Mouse (Mus musculus): ENCODE measurements around the gene Rpap1.

Rpap1 gene

GRCm38 (mm10) chr2:119787206-119787883, at the start of gene Rpap1:
Rpap1 (minus strand) TSS chr2:119787537.
- peak in 1 of 2 experiments; percentile 81 for DNase-seq (ENCODE audit: low spot score in 2 of 2)

GRCm38 (mm10) chr2:119834231-119834630, 46.9 kb upstream of the Rpap1 start:
- no peak for DNase-seq (ENCODE audit: low spot score in 2 of 2)

- no peak for DNase-seq (ENCODE audit: low spot score in 2 of 2)
Observed at GRCm38 (mm10) chr2:119830579-119830978, 43.2 kb upstream of the Rpap1 start.

- DNase-seq (ENCODE audit: low spot score in 2 of 2): no peak
Observed at GRCm38 (mm10) chr2:119821136-119821535, 33.8 kb upstream of the Rpap1 start.

DNA sequence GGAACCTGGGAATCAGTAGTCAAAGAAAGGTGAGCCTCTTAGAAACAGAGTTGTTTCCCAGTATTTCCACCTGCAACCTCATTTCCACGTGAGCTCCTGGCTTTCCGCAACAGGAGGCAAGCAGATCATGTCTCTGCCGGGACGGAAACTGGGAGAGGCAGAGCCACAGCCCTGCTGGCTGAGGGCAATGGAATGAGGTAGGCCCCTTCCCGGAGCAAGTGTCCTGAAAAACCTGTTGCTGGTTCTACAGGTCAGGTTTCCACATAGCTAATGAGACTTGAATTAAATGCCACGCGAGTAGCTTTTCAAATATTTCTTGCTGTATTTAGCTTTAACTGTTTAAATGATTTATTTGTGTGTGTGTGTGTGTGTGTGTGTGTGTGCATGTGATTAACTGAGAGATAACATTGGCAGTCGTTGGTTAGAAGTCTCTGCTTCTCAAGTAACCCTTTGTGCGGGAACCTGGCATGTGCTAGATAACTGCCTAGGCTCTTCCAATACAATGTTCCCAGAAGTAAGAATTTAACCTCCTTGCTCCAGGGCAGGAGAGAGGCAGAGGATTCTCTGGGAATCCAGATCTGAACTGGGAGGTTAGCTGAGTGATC, 31.4 kb upstream of the Rpap1 start:
- no peak for DNase-seq (ENCODE audit: low spot score in 2 of 2)

GRCm38 (mm10) chr2:119817047-119817446, 29.7 kb upstream of the Rpap1 start:
- DNase-seq (ENCODE audit: low spot score in 2 of 2): no peak

GRCm38 (mm10) chr2:119816611-119817010, 29.3 kb upstream of the Rpap1 start:
- no peak for DNase-seq (ENCODE audit: low spot score in 2 of 2)

DNA sequence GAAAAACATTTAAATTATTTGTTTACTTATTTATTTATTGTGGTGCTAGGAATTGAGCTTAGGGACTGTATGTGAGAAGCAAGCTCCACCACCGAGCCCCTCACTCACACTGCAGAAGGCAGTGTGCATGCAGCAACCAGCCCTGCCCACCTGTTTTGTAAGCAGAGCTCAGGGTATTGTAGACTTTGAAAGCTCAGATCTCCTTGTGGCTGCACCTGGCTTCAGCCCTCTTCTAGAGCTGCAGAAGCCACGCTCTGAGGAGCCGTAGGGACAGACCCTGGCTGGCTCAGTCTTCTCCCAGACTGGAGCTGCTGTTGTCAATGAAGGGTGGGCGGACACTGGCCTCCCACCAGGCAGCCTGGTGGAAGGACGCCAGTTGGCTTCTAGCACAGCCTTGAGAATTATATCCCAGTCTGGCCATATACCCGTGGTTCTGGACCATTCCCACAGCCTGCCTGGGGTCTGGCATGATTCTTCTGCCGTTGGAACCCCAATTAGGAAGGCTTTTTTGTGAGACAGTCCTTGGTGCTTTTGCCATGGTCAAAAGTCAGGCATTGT, 27.1 kb upstream of the Rpap1 start:
- peak; percentile 69 to 79 for DNase-seq (ENCODE audit: low spot score in 2 of 2)

- DNase-seq (ENCODE audit: low spot score in 2 of 2): no peak
Observed at GRCm38 (mm10) chr2:119811490-119812146, 24.3 kb upstream of the Rpap1 start.

DNA sequence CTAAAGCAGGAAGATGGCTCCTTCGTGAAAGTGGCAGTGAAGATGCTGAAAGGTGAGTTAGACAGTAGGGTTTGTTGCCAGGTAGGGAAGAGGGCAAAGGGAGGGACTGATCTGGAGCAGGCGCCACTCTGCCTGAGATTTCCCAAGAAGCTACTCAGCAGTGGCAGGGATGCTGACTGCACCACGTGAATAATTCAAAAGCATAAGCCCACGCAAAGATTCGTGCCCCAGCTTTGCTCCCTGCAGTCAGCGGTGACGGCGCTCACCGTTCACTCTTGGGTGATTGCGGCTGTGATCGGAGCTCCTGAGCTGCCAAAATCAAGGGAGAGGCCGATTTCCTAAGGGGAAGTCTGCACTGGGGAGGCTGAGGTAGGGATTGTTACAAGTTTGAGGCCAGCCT, 23.6 kb upstream of the Rpap1 start:
- no peak for DNase-seq (ENCODE audit: low spot score in 2 of 2)

- no peak for DNase-seq (ENCODE audit: low spot score in 2 of 2)
Observed at GRCm38 (mm10) chr2:119808881-119809280, 21.5 kb upstream of the Rpap1 start.

- no peak for DNase-seq (ENCODE audit: low spot score in 2 of 2)
Observed at GRCm38 (mm10) chr2:119808438-119808837, 21.1 kb upstream of the Rpap1 start.

- DNase-seq (ENCODE audit: low spot score in 2 of 2): no peak
Observed at GRCm38 (mm10) chr2:119805536-119805935, 18.2 kb upstream of the Rpap1 start.

- DNase-seq (ENCODE audit: low spot score in 2 of 2): no peak
Observed at GRCm38 (mm10) chr2:119804776-119805175, 17.4 kb upstream of the Rpap1 start.

DNA sequence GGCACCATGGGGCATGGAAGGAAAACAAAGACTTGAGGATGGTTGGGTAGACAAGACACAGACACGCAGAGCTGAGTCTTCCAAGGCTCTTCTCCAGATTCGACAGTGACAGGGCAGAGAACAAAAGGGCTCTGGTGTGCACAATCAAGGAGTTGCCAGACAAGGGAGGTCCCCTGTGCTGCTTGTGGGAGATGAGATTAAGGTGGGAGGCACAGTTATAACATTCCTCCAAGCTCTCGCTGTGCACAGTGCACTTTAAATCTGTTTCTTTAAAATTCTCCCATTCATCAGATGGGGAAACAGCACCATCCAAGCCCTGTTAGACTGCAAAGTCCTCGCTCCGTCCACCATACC, 16.9 kb upstream of the Rpap1 start:
- DNase-seq (ENCODE audit: low spot score in 2 of 2): no peak

DNA sequence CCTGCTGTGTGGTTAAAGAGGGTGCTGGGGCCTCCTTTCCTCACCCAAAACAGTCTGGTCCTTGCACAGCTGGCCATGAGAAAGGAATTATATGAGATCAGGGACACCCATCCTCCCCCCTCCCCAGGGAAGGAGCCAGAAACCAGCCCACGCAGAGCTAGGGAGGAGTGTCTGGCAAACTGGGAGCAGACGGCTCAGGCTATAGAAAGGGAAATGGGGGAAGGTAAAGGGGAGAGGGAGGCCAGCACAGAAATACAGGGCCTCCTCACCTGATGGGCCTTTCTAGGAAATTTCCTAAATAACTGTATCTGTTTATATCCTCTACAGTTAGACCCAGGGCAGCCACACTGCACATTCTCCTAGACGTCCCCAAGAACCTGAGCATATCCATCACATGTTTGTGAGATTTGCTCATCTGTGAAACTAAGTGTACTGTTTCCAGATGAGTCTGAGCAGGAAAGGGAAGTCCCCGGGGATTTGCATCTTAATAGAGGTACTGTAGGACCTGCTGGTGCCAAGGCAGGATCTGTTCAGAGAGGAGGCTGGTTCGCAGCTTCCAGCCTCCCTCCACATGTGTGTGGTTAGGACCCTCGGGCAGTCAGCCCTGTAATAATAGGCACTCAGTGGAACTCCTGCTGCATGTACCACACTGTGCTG, 16.4 kb upstream of the Rpap1 start:
- DNase-seq (ENCODE audit: low spot score in 2 of 2): no peak

DNA sequence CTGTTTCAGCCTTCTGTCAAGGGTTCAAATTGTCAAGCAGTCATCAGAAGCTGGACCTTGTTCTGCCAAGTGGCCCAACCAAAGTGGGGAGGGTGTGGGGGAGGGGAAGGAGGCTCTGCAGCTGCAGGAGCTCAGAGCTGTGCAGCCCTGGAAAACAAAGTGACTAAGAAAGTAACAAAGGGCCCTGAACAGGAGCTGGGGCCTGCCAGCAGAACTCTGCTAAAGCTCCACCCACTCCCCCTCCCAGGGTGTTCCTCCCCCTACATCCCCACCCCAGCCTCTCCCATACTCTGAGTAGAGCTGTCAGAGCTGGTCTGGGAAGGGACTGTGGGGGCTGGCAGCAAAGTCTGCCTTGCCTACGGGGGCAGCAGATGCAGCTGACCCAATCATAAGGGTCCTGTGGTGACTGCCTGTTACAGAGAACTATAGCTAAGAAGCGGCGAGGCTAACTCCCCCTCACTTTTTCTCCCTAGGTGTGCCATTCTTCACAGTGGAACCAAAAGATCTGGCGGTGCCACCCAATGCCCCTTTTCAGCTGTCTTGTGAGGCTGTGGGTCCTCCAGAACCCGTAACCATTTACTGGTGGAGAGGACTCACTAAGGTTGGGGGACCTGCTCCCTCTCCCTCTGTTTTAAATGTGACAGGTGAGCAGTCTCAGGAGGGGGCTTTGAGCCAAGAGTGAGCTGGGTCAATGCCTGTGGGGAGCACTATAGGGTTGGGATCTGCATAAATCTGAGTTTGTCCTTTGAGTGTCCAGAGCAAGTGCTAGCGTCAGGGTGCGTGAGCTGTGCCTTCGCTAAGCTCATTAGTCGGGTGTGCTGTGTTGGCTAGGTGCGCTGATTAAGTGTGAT, 15.7 kb upstream of the Rpap1 start:
- DNase-seq (ENCODE audit: low spot score in 2 of 2): no peak

GRCm38 (mm10) chr2:119800876-119801846, 13.8 kb upstream of the Rpap1 start:
- DNase-seq (ENCODE audit: low spot score in 2 of 2): no peak

- DNase-seq (ENCODE audit: low spot score in 2 of 2): no peak
Observed at GRCm38 (mm10) chr2:119799961-119800550, 12.7 kb upstream of the Rpap1 start.
